Mouse (Mus musculus) layer of hippocampus, postnatal 25 days (tissue): ENCODE data around the gene Ces1c. TPM values are rescaled to one million over a fixed set of nuclear protein-coding genes. Genes with fewer than 3 reads are reported as not detected.

Experiments used
- total RNA-seq, 2 experiments: library from RNA; stranded (reverse); gene quantifications; 2 replicates each; pipeline ENCODE4 v1.2.3; 2021

Gene Ces1c
- total RNA-seq, 2 experiments from 2014 or later = not detected

Other genes starting within 250 kb of the Ces1c start
- gene Capns2, start 229.9 kb downstream of the Ces1c start, total RNA-seq = 1 to 10 TPM in 1 of 2 experiments, under 1 TPM in 1; 0.54 to 1.1 TPM
- gene Slc6a2, start 171.2 kb downstream of the Ces1c start, total RNA-seq = under 1 TPM; 0.07 to 0.16 TPM
- not detected for gene Ces1a, start 83.1 kb downstream of the Ces1c start, total RNA-seq
- gene Ces1b, start 51.3 kb downstream of the Ces1c start, total RNA-seq = not detected
- gene Ces1d, start 66.6 kb upstream of the Ces1c start, total RNA-seq = under 1 TPM in 1 of 2 experiments, not detected in 1; 0.42 TPM
- not detected for gene Ces1e, start 98.3 kb upstream of the Ces1c start, total RNA-seq
- gene Ces1f, start 148.5 kb upstream of the Ces1c start, total RNA-seq = not detected
- gene Ces1g, start 206.0 kb upstream of the Ces1c start, total RNA-seq = not detected
- not detected for gene Ces1h, start 248.4 kb upstream of the Ces1c start, total RNA-seq